Mouse (Mus musculus) CH12.LX (cell line): Measurements from ENCODE around the gene Myo3b. TPM values are rescaled to one million over a fixed set of nuclear protein-coding genes. Genes with fewer than 3 reads are reported as not detected.

ENCODE experiments used
- DNase-seq: peaks from one replicate; pipeline ENCODE4 v3.0.0-alpha.2; 2013; ENCODE audit errors: extremely low read depth
- H3K27ac ChIP-seq: 2 replicates; pipeline ENCODE4 v1.5.1; 2012; ENCODE audit warnings: low read depth, mild to moderate bottlenecking, control low read depth, moderate library complexity; ENCODE audit not compliant: insufficient read depth
- H3K27me3 ChIP-seq: replicated peaks from 2 replicates; pipeline ENCODE3; 2012; ENCODE audit warnings: inconsistent platforms
- H3K36me3 ChIP-seq, 2 experiments: replicated peaks in 1 of 2; 2 replicates each; pipeline versions ENCODE3 to v1.6.1; 2012; ENCODE audit warnings: inconsistent platforms in 1 of 2, low read length in 1 of 2, mild to moderate bottlenecking in 1 of 2, mixed read lengths in 1 of 2, moderate library complexity in 1 of 2; ENCODE audit not compliant: control insufficient read depth in 1 of 2, insufficient read depth in 1 of 2
- H3K4me1 ChIP-seq, 2 experiments: 2 replicates each; pipeline ENCODE4 v1.6.1; 2012; ENCODE audit warnings: inconsistent platforms in 1 of 2, moderate library complexity in 1 of 2; ENCODE audit not compliant: insufficient read depth in 2 of 2, control insufficient read depth in 1 of 2
- H3K4me2 ChIP-seq: 2 replicates; pipeline ENCODE4 v1.6.1; 2012; ENCODE audit warnings: low read depth, mild to moderate bottlenecking, control low read depth; ENCODE audit not compliant: poor library complexity, insufficient read depth, severe bottlenecking
- H3K4me3 ChIP-seq, 3 experiments: fragments of 150-350 bp in 1 of 3; sonication (generic) in 1 of 3; replicated peaks in 1 of 3; 2 replicates each; pipeline versions ENCODE3 to v1.5.1; 2011 to 2012; ENCODE audit warnings: low read depth in 2 of 3, low read length in 2 of 3, mild to moderate bottlenecking in 2 of 3, moderate library complexity in 2 of 3, control low read depth in 1 of 3, improper control_type of control experiment in 1 of 3, inconsistent platforms in 1 of 3, mixed read lengths in 1 of 3; ENCODE audit not compliant: poor library complexity in 1 of 3
- H3K79me2 ChIP-seq: replicated peaks from 2 replicates; pipeline ENCODE4 v1.6.1; 2012; ENCODE audit warnings: mild to moderate bottlenecking, moderate library complexity; ENCODE audit not compliant: control insufficient read depth, poor library complexity, insufficient read depth, severe bottlenecking; ENCODE audit errors: extremely low read depth
- H3K9ac ChIP-seq: 2 replicates; pipeline ENCODE4 v1.6.1; 2012; ENCODE audit warnings: low read depth, mild to moderate bottlenecking, control low read depth, moderate library complexity; ENCODE audit not compliant: insufficient read depth
- H3K9me3 ChIP-seq: replicated peaks from 2 replicates; pipeline ENCODE3; 2012; ENCODE audit warnings: low read length, inconsistent platforms, mixed read lengths
- E2F4 ChIP-seq: IDR thresholded peaks from 2 replicates; pipeline ENCODE4 v1.6.1; 2011; ENCODE audit warnings: low read depth, low read length, improper control_type of control experiment; ENCODE audit not compliant: insufficient replicate concordance
- ETS1 ChIP-seq: conservative IDR thresholded peaks from 2 replicates; pipeline ENCODE4 v1.6.1; 2012; ENCODE audit warnings: low read depth, mild to moderate bottlenecking, inconsistent platforms, low read length, improper control_type of control experiment, moderate library complexity
- GABPA ChIP-seq: IDR thresholded peaks from 2 replicates; pipeline ENCODE4 v1.6.1; 2012; ENCODE audit warnings: low read depth, low read length, improper control_type of control experiment, inconsistent platforms; ENCODE audit not compliant: insufficient replicate concordance
- JUN ChIP-seq: IDR thresholded peaks from 2 replicates; pipeline ENCODE4 v1.6.1; 2011; ENCODE audit warnings: low read depth, mild to moderate bottlenecking, low read length, improper control_type of control experiment, moderate library complexity; ENCODE audit not compliant: insufficient read depth
- JUND ChIP-seq: conservative IDR thresholded peaks from 2 replicates; pipeline ENCODE4 v1.6.1; 2011; ENCODE audit warnings: low read depth, low read length, improper control_type of control experiment
- MAFK ChIP-seq: IDR thresholded peaks from 2 replicates; pipeline ENCODE4 v1.6.1; 2011; ENCODE audit warnings: low read length, improper control_type of control experiment; ENCODE audit not compliant: insufficient replicate concordance
- MAX ChIP-seq: IDR thresholded peaks from 2 replicates; pipeline ENCODE4 v1.6.1; 2011; ENCODE audit warnings: low read length, improper control_type of control experiment
- MAZ ChIP-seq: IDR thresholded peaks from 2 replicates; pipeline ENCODE4 v1.6.1; 2012; ENCODE audit warnings: low read depth, mild to moderate bottlenecking, inconsistent platforms, low read length, improper control_type of control experiment, moderate library complexity
- MXI1 ChIP-seq: IDR thresholded peaks from 2 replicates; pipeline ENCODE4 v1.6.1; 2011; ENCODE audit warnings: mild to moderate bottlenecking, low read depth, low read length, improper control_type of control experiment
- NELFE ChIP-seq: IDR thresholded peaks from 2 replicates; pipeline ENCODE4 v1.6.1; 2011; ENCODE audit warnings: low read depth, low read length, improper control_type of control experiment
- TBP ChIP-seq: conservative IDR thresholded peaks from 2 replicates; pipeline ENCODE4 v1.6.1; 2011; ENCODE audit warnings: low read depth, low read length, improper control_type of control experiment
- USF2 ChIP-seq: conservative IDR thresholded peaks from 2 replicates; pipeline ENCODE4 v1.6.1; 2011; ENCODE audit warnings: low read depth, low read length, improper control_type of control experiment
- ZC3H11A ChIP-seq: IDR thresholded peaks from 2 replicates; pipeline ENCODE4 v1.6.1; 2012; ENCODE audit warnings: low read depth, mild to moderate bottlenecking, inconsistent platforms, low read length, improper control_type of control experiment
- ZKSCAN1 ChIP-seq: IDR thresholded peaks from 2 replicates; pipeline ENCODE4 v1.6.1; 2012; ENCODE audit warnings: low read depth, inconsistent platforms, low read length, improper control_type of control experiment, borderline replicate concordance
- ZNF384 ChIP-seq: IDR thresholded peaks from 2 replicates; pipeline ENCODE4 v1.6.1; 2012; ENCODE audit warnings: low read depth, low read length, improper control_type of control experiment, inconsistent platforms
- dilution Hi-C: fragments of 300-500 bp; cut with MboI; formaldehyde crosslinking; loops from 2 replicates; pipeline ENCODE4 v1.14.3; 2020; ENCODE audit warnings: low sequenced_read_pairs; ENCODE audit not compliant: extremely low pct_unique_long_range_greater_than_20kb, extremely low pct_ligation_motif_present
- in situ Hi-C: fragments of 300-500 bp; cut with MboI; formaldehyde crosslinking; loops from 3 replicates; pipeline ENCODE4 v1.14.3; 2019; ENCODE audit warnings: low sequenced_read_pairs, low pct_ligation_motif_present, low pct_unique_long_range_greater_than_20kb, mixed read lengths
- polyA plus RNA-seq: library from polyadenylated mRNA; unstranded; fragments of >175 nt; gene quantifications from 2 replicates; pipeline ENCODE4 v1.2.1, GENCODE M21; 2012; ENCODE audit warnings: low read depth; ENCODE audit not compliant: insufficient read length
- total RNA-seq, 2 experiments: library from RNA; depleted of rRNA; stranded (reverse); fragments of 300-350 nt in 1 of 2; fragments of >200 nt in 1 of 2; gene quantifications; 2 replicates each; pipeline ENCODE4 v1.2.3; 2012 to 2014

The Myo3b gene
- total and polyA plus RNA-seq, 3 experiments = 0.63 to 0.76 (median 0.64) TPM

GRCm38 (mm10) chr2:70182150-70182670 lies 143.3 kb downstream of the Myo3b start:
- in situ Hi-C loops (no loop called here), dilution Hi-C loops (no loop called here)
- H3K4me2 ChIP-seq = no peak overlapping the region
- no peak overlapping the region for H3K4me3 ChIP-seq
- H3K9me3 ChIP-seq = no peaks in the 10 kb centered on the region
- H3K27ac ChIP-seq = no peak overlapping the region
- H3K9ac ChIP-seq = no peak overlapping the region
- no peaks in the 10 kb centered on the region for H3K27me3 ChIP-seq
- H3K4me1 ChIP-seq = peaks cover 0 to 4% of the 10 kb centered on the region in 2 experiments; a peak in 2 of 4 replicates
- no peaks in the 10 kb centered on the region for H3K36me3 ChIP-seq
- DNase-seq = no peak
- no peak for TF ChIP-seq ZNF384
- no peak for TF ChIP-seq E2F4
- no peak for TF ChIP-seq ZC3H11A
- TF ChIP-seq JUN = no peak
- no peak for TF ChIP-seq MXI1
- H3K79me2 ChIP-seq = no peaks in the 10 kb centered on the region

- TF ChIP-seq JUND = no peak
- TF ChIP-seq USF2 = no peak
- TF ChIP-seq ETS1 = no peak
- no peak for TF ChIP-seq GABPA
- TF ChIP-seq TBP = no peak
- no peak for TF ChIP-seq MAFK
- TF ChIP-seq MAZ = no peak
- no peak for TF ChIP-seq ZKSCAN1
- TF ChIP-seq MAX = no peak
- TF ChIP-seq NELFE = no peak
- TF ChIP-seq, all 38 proteins: peak for 0
- Histone ChIP-seq H3K36me3 (no peaks in the 10 kb centered on the region), H3K27me3 (no peaks in the 10 kb centered on the region), H3K79me2 (no peaks in the 10 kb centered on the region), H3K4me2 (no peak overlapping the region), H3K9ac (no peak overlapping the region), H3K4me3 (no peak overlapping the region), H3K4me1 (no peaks in the 10 kb centered on the region), H3K27ac (no peak overlapping the region), H3K9me3 (no peaks in the 10 kb centered on the region)
- in situ Hi-C loops = no loop called here
- dilution Hi-C loops = no loop called here
- DNase-seq = no peak
These were observed 148.1 kb downstream of the Myo3b start for GRCm38 (mm10) chr2:70187040-70187439.
